Mouse (Mus musculus) C2C12 (cell line): ENCODE data around the gene Rfc5. TPM values are rescaled to one million over a fixed set of nuclear protein-coding genes. Genes with fewer than 3 reads are reported as not detected.
"Not testable (repeated sequence)": the region's sequence is repeated elsewhere in the genome, so short reads cannot be mapped to it uniquely, and the experiment has no call there.

ENCODE experiments used
- H3K27me3 ChIP-seq: one replicate; pipeline ENCODE4 v1.6.1; 2011; ENCODE audit not compliant: control insufficient read depth, insufficient read depth, insufficient read length
- H3K36me3 ChIP-seq: one replicate; pipeline ENCODE4 v1.6.1; 2011; ENCODE audit not compliant: control insufficient read depth, insufficient read depth
- H3K4me3 ChIP-seq: one replicate; pipeline ENCODE4 v1.5.1; 2011; ENCODE audit warnings: mild to moderate bottlenecking, control low read depth; ENCODE audit not compliant: poor library complexity, insufficient read depth, severe bottlenecking
- H3K79me2 ChIP-seq: one replicate; pipeline ENCODE4 v1.6.1; 2011; ENCODE audit not compliant: control insufficient read depth, insufficient read depth
- H3K79me3 ChIP-seq: one replicate; pipeline ENCODE4 v1.6.1; 2011; ENCODE audit warnings: low read depth, control low read depth
- H3ac ChIP-seq: one replicate; pipeline ENCODE3; 2011; ENCODE audit warnings: low read depth; ENCODE audit not compliant: control insufficient read depth, insufficient read length
- CEBPB ChIP-seq: IDR thresholded peaks from one replicate; pipeline ENCODE4 v1.6.1; 2011; ENCODE audit warnings: low read depth, mild to moderate bottlenecking, control low read depth, moderate library complexity
- CTCF ChIP-seq: IDR thresholded peaks from one replicate; pipeline ENCODE4 v1.5.1; 2011; ENCODE audit not compliant: control insufficient read depth, insufficient read depth, insufficient read length
- FOSL1 ChIP-seq: IDR thresholded peaks from one replicate; pipeline ENCODE4 v1.8.0; 2011; ENCODE audit warnings: mild to moderate bottlenecking, low read length; ENCODE audit not compliant: poor library complexity, insufficient read depth, severe bottlenecking
- MAX ChIP-seq: IDR thresholded peaks from one replicate; pipeline ENCODE4 v1.6.1; 2011; ENCODE audit warnings: mild to moderate bottlenecking, control low read depth
- MYOD1 ChIP-seq: IDR thresholded peaks from one replicate; pipeline ENCODE4 v1.6.1; 2011; ENCODE audit warnings: low read depth; ENCODE audit not compliant: control insufficient read depth, insufficient read length
- MYOG ChIP-seq: IDR thresholded peaks from one replicate; pipeline ENCODE4 v1.6.1; 2011; ENCODE audit not compliant: control insufficient read depth, insufficient read length; ENCODE audit errors: extremely low read depth
- USF1 ChIP-seq: IDR thresholded peaks from one replicate; pipeline ENCODE4 v1.6.1; 2011; ENCODE audit warnings: low read depth, mild to moderate bottlenecking, control low read depth, moderate library complexity
- polyA plus RNA-seq: library from polyadenylated mRNA; unstranded; fragments of >200 nt; fragmentation: generic; extraction: Trizol; gene quantifications from one replicate; pipeline ENCODE4 v1.2.1, GENCODE M21; 2012; ENCODE audit warnings: missing spikeins

The Rfc5 gene
- polyA plus RNA-seq, 1 experiment = 54.8 TPM

DNA sequence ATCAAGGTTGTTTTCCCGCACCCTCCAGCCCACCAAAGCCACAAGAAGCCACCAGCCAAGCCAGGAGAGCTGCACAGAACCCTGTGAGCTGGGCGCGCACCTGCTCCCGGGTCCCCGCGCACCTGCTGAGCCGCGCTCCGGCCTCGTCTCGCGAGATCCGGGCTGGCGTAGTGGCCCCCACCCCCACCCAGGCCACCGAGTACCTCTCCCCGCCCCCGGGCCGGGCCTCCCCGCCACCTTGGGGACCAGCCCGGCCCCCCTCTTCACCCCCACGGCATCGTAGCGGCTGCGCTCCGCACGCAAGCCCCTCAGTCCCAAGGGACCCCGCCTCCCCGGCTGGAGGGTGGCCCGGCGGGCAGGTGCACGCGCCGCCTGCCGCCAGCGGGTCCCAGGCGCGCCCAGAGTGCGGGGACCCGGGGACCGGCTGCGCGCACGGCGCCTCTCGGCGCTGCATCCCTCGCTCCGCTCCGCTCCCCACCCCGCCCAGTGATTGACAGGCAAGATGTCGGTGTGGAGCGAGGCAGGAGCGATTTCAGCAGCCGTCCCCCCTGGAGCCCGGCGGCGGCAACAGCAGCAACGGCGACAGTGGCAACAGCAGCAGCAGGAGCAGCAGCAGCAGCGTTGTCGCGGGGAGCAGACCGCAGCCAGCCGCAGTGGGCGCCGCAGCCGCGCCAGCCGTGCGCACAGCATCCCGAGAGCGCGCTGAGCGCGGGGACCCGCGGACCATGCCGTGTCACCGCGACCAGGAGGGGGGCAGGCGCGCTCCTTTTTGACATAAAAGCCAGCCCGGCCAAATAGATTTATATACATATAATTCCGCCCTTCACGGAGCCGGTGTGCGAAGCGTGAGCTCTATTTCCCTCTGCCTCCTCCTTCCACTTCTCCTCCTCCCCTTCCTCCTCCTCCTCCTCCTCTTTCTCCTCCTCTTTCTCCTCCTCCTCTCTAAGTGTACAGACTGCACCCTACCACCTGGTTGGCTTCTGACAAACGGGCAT, 25.0 kb upstream of the Rfc5 start, which contains the start of gene Ksr2:
Gene Ksr2 (plus strand): TSS at position 494 of the 995 bp plus-strand sequence.
- no peak within 1 kb of the TSS for H3K4me3 ChIP-seq
- no peaks in the 10 kb centered on the region for H3K79me2 ChIP-seq
- H3K27me3 ChIP-seq = peaks cover 65% of the 10 kb centered on the region
- TF ChIP-seq CEBPB (no peak), FOSL1 (no peak), USF1 (no peak), MAX (no peak), MYOD1 (no peak), CTCF (no peak), MYOG (no peak)
- no peaks in the 10 kb centered on the region for H3K36me3 ChIP-seq
- H3ac ChIP-seq = no peak within 1 kb of the TSS
- H3K79me3 ChIP-seq = no peaks in the 10 kb centered on the region

DNA sequence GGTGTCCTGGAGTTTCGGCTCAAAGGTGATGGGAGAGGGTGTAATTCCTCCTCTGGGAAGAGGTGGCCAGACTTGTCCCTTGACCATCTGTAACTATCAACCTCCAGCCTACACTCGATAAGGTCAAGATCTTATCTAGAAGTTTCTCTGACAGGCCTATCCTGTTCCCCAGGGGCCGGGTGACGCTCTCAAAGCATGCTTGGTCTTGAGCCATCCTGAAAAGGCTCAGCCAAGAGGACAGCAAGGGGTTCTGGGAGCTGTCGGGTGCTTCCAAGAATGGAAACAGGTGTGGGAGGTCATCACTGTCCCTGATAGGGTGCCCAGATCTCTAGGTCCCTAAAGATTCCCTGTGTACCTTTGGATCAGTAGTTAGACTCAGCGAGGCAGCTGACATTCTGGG, 20.5 kb upstream of the Rfc5 start:
- Histone ChIP-seq H3K27me3 (peaks cover 42% of the 10 kb centered on the region), H3K79me3 (no peaks in the 10 kb centered on the region), H3K4me3 (no peak overlapping the region), H3K36me3 (no peaks in the 10 kb centered on the region), H3K79me2 (no peaks in the 10 kb centered on the region), H3ac (no peak overlapping the region)
- TF ChIP-seq CEBPB (no peak), MYOD1 (no peak), MYOG (no peak), CTCF (no peak), USF1 (no peak), FOSL1 (no peak), MAX (no peak)

DNA sequence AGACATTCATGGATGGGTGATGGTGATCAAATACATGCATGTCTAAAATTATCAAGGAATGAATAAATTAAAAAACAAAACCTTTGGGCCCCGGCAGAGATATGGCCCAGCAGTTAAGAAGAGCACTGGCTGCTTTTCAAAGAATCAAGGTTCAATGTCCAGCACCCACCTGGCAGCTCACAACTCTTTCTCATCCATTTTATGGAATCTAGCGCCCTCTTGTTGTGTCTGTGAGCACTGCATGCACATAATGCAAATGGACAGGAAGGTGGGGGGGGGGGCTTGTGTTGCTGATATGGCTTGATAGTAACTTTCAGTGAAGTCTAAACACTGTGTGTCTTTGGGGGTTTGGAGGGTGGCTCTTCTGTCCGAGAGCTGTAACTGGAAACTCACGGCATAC, 19.4 kb upstream of the Rfc5 start:
- Histone ChIP-seq H3ac (no peak overlapping the region), H3K36me3 (no peaks in the 10 kb centered on the region), H3K79me2 (no peaks in the 10 kb centered on the region), H3K27me3 (peaks cover 31% of the 10 kb centered on the region), H3K79me3 (no peaks in the 10 kb centered on the region), H3K4me3 (no peak overlapping the region)
- TF ChIP-seq FOSL1 = no peak
- TF ChIP-seq MYOG = no peak
- TF ChIP-seq USF1 = no peak
- no peak for TF ChIP-seq MAX
- TF ChIP-seq CEBPB = no peak
- no peak for TF ChIP-seq CTCF
- no peak for TF ChIP-seq MYOD1

DNA sequence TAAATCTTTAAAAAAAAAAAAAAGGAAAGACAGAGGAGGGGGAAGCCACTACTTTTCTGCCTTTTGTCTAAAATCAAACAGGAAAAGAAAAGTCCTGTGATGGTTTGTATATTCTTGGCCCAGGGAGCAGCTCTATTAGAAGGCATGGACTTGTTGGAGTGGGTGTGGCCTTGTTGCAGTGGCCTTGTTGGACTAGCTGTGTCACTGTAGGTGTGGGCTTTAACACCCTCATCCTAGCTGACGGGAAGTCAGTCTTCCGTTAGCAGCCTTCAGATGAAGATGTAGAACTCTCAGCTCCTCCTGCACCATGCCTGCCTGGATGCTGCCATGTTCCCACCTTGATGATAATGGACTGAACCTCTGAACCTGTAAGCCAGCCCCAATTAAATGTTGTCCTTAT, 15.8 kb upstream of the Rfc5 start:
- H3K79me2 ChIP-seq, H3ac ChIP-seq, H3K79me3 ChIP-seq, H3K4me3 ChIP-seq, H3K36me3 ChIP-seq: not testable (repeated sequence)
- peaks cover 14% of the 10 kb centered on the region for H3K27me3 ChIP-seq

DNA sequence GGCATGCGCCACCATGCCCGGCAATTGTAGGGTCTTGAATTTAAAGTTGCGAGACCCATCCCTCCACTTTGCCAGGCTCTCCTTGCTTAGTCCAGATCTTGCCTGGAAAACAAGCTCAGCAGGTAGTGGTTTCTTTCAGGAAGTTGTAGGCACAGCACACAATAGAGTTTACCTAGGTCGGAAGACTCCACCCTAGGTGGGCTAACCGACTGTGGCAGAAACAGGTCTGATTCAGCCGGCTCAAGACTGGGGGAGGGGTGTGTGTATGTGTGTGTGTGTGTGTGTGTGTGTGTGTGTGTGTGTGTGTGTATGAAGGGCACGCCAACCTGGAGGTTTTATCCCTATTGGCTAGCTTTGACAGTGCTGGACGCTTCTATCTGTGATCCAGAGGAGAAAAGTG, 14.8 kb upstream of the Rfc5 start:
- no peaks in the 10 kb centered on the region for H3K79me3 ChIP-seq
- TF ChIP-seq FOSL1 = no peak
- TF ChIP-seq MYOG = no peak
- no peak for TF ChIP-seq MAX
- no peak for TF ChIP-seq USF1
- TF ChIP-seq CTCF = no peak
- no peak for TF ChIP-seq CEBPB
- no peak for TF ChIP-seq MYOD1
- H3K36me3 ChIP-seq = no peaks in the 10 kb centered on the region
- H3K79me2 ChIP-seq = no peaks in the 10 kb centered on the region
- H3K4me3 ChIP-seq = no peak overlapping the region
- H3ac ChIP-seq = no peak overlapping the region
- peaks cover 5% of the 10 kb centered on the region for H3K27me3 ChIP-seq

DNA sequence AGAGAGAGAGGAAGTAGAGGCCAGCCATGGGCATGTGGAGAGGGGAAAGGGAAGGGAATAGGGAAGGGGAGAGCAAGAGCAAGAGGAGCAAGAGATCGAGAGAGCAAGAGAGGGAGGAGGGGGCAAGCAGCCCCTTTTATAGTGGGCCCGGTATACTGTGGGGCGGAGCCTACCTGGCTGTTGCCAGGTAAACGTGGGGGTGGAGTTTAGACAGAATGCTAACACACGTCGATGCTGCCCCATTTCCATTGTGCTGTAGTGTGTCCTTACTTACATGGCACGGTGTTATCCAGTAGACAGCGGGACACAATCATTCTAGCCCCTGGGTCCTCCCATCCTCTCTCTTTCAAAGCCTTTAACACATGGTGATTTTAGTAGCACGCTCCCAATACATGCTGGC, 10.4 kb upstream of the Rfc5 start:
- H3K79me2 ChIP-seq = no peaks in the 10 kb centered on the region
- no peaks in the 10 kb centered on the region for H3K36me3 ChIP-seq
- peaks cover 4% of the 10 kb centered on the region for H3K27me3 ChIP-seq
- H3ac ChIP-seq = no peak overlapping the region
- no peak overlapping the region for H3K4me3 ChIP-seq
- TF ChIP-seq MYOD1 (no peak), MAX (no peak), CEBPB (no peak), CTCF (no peak), USF1 (no peak), MYOG (no peak), FOSL1 (no peak)
- H3K79me3 ChIP-seq = no peaks in the 10 kb centered on the region
